Mouse (Mus musculus): Measurements from ENCODE around the gene Mfap1b.

GRCm38 (mm10) chr2:121413387-121414042 is 60.4 kb downstream of the Mfap1b start, which contains the start of the genes Pdia3 and Catsper2:
- TF ChIP-seq EP300 (IDR thresholded peaks at IDR 0.05; ENCODE audit: low read depth) (no peak), CTCF (IDR thresholded peaks at IDR 0.05; ENCODE audit: low read depth) (peak; percentile 54)
